Mouse (Mus musculus) cortical plate, adult 2 months (tissue): ENCODE measurements around the gene Aloxe3.

Experiments used
- CTCF ChIP-seq: fragments of 200-500 bp; IDR thresholded peaks from 2 replicates; pipeline ENCODE4 v1.5.1; 2011; ENCODE audit warnings: mild to moderate bottlenecking, control low read depth, low read length; ENCODE audit not compliant: insufficient read depth; ENCODE audit errors: extremely low read depth
- POLR2A ChIP-seq: fragments of 200-500 bp; IDR thresholded peaks from 2 replicates; pipeline ENCODE4 v1.6.1; 2011; ENCODE audit warnings: mild to moderate bottlenecking, low read length, control low read depth; ENCODE audit not compliant: insufficient read depth; ENCODE audit errors: extremely low read depth

DNA sequence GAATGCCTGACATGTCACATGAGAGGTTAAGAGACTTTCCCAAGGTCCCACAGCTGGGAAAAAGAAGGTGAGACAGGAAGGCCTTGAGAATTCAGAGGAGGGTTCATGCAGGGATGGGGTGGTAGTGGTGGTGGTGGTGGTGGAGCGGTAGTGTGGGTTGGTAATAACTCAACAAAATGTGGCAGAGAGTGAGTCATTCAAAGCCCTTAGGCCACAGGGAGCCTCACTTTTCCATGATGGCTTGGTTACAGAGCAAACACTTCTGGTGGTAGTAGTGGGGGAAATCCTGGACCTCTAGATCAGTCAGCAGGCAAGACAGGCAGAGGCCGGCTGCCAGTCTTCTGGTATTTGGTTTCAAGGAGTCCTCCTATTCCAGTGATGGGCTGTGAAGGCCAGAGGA, 46.9 kb downstream of the Aloxe3 start:
- TF ChIP-seq CTCF (no peak), POLR2A (no peak)
